Mouse (Mus musculus): ENCODE measurements around the gene Adgrv1. TPM values are rescaled to one million over a fixed set of nuclear protein-coding genes. Genes with fewer than 3 reads are reported as not detected.
A peak's percentile ranks its signal among the peaks of the same experiment; 100 is the strongest.

The Adgrv1 gene
- polyA plus RNA-seq, 1 experiment from 2014 or later = 1.5 TPM

DNA sequence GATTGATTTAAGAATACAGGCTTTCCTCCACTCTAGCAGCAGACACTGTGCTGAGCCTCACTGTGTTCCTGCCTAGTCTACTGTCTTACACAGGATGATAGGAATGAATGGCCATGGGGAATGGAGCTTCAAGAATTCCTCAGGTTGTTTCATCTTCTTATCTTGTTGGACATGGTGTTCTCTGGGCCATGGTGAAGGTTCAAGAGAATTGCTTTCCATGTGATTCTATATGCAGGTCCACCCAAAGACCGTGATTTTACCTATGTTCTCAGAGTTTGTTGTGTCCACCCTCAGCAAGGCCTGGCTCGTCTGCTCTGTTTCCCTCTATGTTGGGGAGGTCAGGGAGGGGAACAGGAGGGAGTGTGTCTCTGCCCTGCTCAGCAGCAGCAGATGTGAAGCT, 26.0 kb downstream of the Adgrv1 start:
- H3K27ac ChIP-seq (ENCODE audit: poor library complexity, severe bottlenecking) = no peak overlapping the region
- no peaks in the 10 kb centered on the region for H3K36me3 ChIP-seq
- 68% methylated on average over 2 of the region's 2 CpGs for whole genome bisulfite sequencing
- no peak overlapping the region for H3K9ac ChIP-seq
- no peak overlapping the region for H3K4me2 ChIP-seq
- H3K9me3 ChIP-seq (replicated peaks) = no peaks in the 10 kb centered on the region
- H3K4me1 ChIP-seq (replicated peaks) = no peaks in the 10 kb centered on the region
- no peak for ATAC-seq (ENCODE audit: insufficient number of reproducible peaks, low FRiP score)
- H3K27me3 ChIP-seq (replicated peaks) = no peaks in the 10 kb centered on the region
- no peak overlapping the region for H3K4me3 ChIP-seq

- no peak overlapping the region for H3K4me3 ChIP-seq
- WGBS = 83% methylated on average over 9 of the region's 9 CpGs
- ATAC-seq (ENCODE audit: insufficient number of reproducible peaks, low FRiP score) = no peak
These were observed 35.9 kb downstream of the Adgrv1 start for GRCm38 (mm10) chr13:81596910-81597607.

GRCm38 (mm10) chr13:81578692-81579091, 54.3 kb downstream of the Adgrv1 start:
- Histone ChIP-seq H3K36me3 (no peaks in the 10 kb centered on the region), H3K4me2 (no peak overlapping the region), H3K27ac (ENCODE audit: poor library complexity, severe bottlenecking) (no peak overlapping the region), H3K9ac (no peak overlapping the region), H3K4me3 (no peak overlapping the region), H3K27me3 (replicated peaks) (no peaks in the 10 kb centered on the region), H3K4me1 (replicated peaks) (peaks cover 3% of the 10 kb centered on the region; the same call in 1 of the 2 replicates), H3K9me3 (replicated peaks) (peaks cover 5% of the 10 kb centered on the region; the same call in 1 of the 2 replicates)
- WGBS = 59% methylated on average over 8 of the region's 8 CpGs
- ATAC-seq (ENCODE audit: insufficient number of reproducible peaks, low FRiP score) = no peak

More at GRCm38 (mm10) chr13:81596910-81597607, 35.9 kb downstream of the Adgrv1 start:
- no peaks in the 10 kb centered on the region for H3K9me3 ChIP-seq (replicated peaks)
- H3K36me3 ChIP-seq = no peaks in the 10 kb centered on the region
- H3K4me2 ChIP-seq = no peak overlapping the region
- H3K9ac ChIP-seq = no peak overlapping the region
- no peaks in the 10 kb centered on the region for H3K27me3 ChIP-seq (replicated peaks)
- no peak overlapping the region for H3K27ac ChIP-seq (ENCODE audit: poor library complexity, severe bottlenecking)
- no peaks in the 10 kb centered on the region for H3K4me1 ChIP-seq (replicated peaks)

GRCm38 (mm10) chr13:81570241-81570821, 62.6 kb downstream of the Adgrv1 start:
- no peak overlapping the region for H3K27ac ChIP-seq (ENCODE audit: poor library complexity, severe bottlenecking)
- no peaks in the 10 kb centered on the region for H3K36me3 ChIP-seq
- H3K4me3 ChIP-seq = no peak overlapping the region
- peak overlapping the region; percentile 47 for H3K4me2 ChIP-seq
- 61% methylated on average over 12 of the region's 12 CpGs for WGBS
- peak; percentile 51; the same call in 1 of the 2 replicates for ATAC-seq (ENCODE audit: insufficient number of reproducible peaks, low FRiP score)
- no peaks in the 10 kb centered on the region for H3K27me3 ChIP-seq (replicated peaks)
- no peak overlapping the region for H3K9ac ChIP-seq
- peaks cover 5% of the 10 kb centered on the region for H3K4me1 ChIP-seq (replicated peaks)
- no peaks in the 10 kb centered on the region for H3K9me3 ChIP-seq (replicated peaks)

DNA sequence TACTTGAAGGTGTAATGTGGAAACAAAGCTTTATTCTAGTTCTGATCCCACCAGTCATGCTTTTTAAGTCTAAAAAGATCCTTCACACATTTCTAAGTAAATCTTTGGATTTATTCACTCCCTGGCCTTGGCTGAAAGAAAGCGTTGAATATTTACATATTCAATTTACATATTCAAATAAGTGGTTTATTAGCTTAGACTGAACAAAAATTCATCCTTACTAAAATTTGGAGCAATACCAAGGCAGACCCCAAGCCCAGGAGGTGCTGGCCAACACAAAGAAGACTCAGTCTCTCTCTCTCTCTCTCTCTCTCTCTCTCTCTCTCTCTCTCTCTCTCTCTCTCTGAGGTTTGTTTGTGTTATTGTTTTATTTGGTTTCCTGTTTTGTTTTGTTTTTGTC, 82.9 kb downstream of the Adgrv1 start:
- no peak for ATAC-seq (ENCODE audit: insufficient number of reproducible peaks, low FRiP score)
- Histone ChIP-seq H3K27me3 (replicated peaks) (no peaks in the 10 kb centered on the region), H3K4me3 (no peak overlapping the region), H3K27ac (ENCODE audit: poor library complexity, severe bottlenecking) (no peak overlapping the region), H3K4me1 (replicated peaks) (no peaks in the 10 kb centered on the region), H3K4me2 (no peak overlapping the region), H3K9ac (no peak overlapping the region), H3K9me3 (replicated peaks) (no peaks in the 10 kb centered on the region), H3K36me3 (no peaks in the 10 kb centered on the region)
- 63% methylated on average over 1 of the region's 1 CpGs for WGBS

GRCm38 (mm10) chr13:81534916-81535315, 98.0 kb downstream of the Adgrv1 start:
- no peak overlapping the region for H3K27ac ChIP-seq (ENCODE audit: poor library complexity, severe bottlenecking)
- no peak overlapping the region for H3K4me2 ChIP-seq
- WGBS = 75% methylated on average over 2 of the region's 2 CpGs
- no peak overlapping the region for H3K4me3 ChIP-seq
- no peaks in the 10 kb centered on the region for H3K4me1 ChIP-seq (replicated peaks)
- H3K9ac ChIP-seq = no peak overlapping the region
- H3K27me3 ChIP-seq (replicated peaks) = no peaks in the 10 kb centered on the region
- ATAC-seq (ENCODE audit: insufficient number of reproducible peaks, low FRiP score) = no peak
- H3K36me3 ChIP-seq = no peaks in the 10 kb centered on the region
- H3K9me3 ChIP-seq (replicated peaks) = no peaks in the 10 kb centered on the region

GRCm38 (mm10) chr13:81526687-81527086, 106.3 kb downstream of the Adgrv1 start:
- Histone ChIP-seq H3K27ac (ENCODE audit: poor library complexity, severe bottlenecking) (no peak overlapping the region), H3K4me3 (no peak overlapping the region), H3K9ac (no peak overlapping the region), H3K36me3 (no peaks in the 10 kb centered on the region), H3K27me3 (replicated peaks) (no peaks in the 10 kb centered on the region), H3K4me2 (no peak overlapping the region), H3K4me1 (replicated peaks) (no peaks in the 10 kb centered on the region), H3K9me3 (replicated peaks) (no peaks in the 10 kb centered on the region)
- no peak for ATAC-seq (ENCODE audit: insufficient number of reproducible peaks, low FRiP score)
- 48% methylated on average over 4 of the region's 4 CpGs for WGBS

- no peak overlapping the region for H3K4me3 ChIP-seq
- no peaks in the 10 kb centered on the region for H3K9me3 ChIP-seq (replicated peaks)
- H3K27ac ChIP-seq (ENCODE audit: poor library complexity, severe bottlenecking) = no peak overlapping the region
- H3K9ac ChIP-seq = no peak overlapping the region
- no peak overlapping the region for H3K4me2 ChIP-seq
- 71% methylated on average over 7 of the region's 7 CpGs for WGBS
- H3K36me3 ChIP-seq = no peaks in the 10 kb centered on the region
- peaks cover 4% of the 10 kb centered on the region; the same call in 1 of the 2 replicates for H3K4me1 ChIP-seq (replicated peaks)
- no peaks in the 10 kb centered on the region for H3K27me3 ChIP-seq (replicated peaks)
- no peak for ATAC-seq (ENCODE audit: insufficient number of reproducible peaks, low FRiP score)
These were observed 122.8 kb downstream of the Adgrv1 start for GRCm38 (mm10) chr13:81510142-81510541.

- H3K4me3 ChIP-seq = no peak overlapping the region
- H3K4me2 ChIP-seq = no peak overlapping the region
- WGBS = 68% methylated on average over 3 of the region's 3 CpGs
- no peak for ATAC-seq (ENCODE audit: insufficient number of reproducible peaks, low FRiP score)
- no peak overlapping the region for H3K9ac ChIP-seq
- no peaks in the 10 kb centered on the region; the same call in 1 of the 2 replicates for H3K4me1 ChIP-seq (replicated peaks)
- no peaks in the 10 kb centered on the region for H3K9me3 ChIP-seq (replicated peaks)
- H3K27ac ChIP-seq (ENCODE audit: poor library complexity, severe bottlenecking) = no peak overlapping the region
- no peaks in the 10 kb centered on the region for H3K36me3 ChIP-seq
- no peaks in the 10 kb centered on the region for H3K27me3 ChIP-seq (replicated peaks)
These were observed 135.9 kb downstream of the Adgrv1 start for GRCm38 (mm10) chr13:81497035-81497434.

GRCm38 (mm10) chr13:81491971-81492370, 141.0 kb downstream of the Adgrv1 start:
- Histone ChIP-seq H3K9me3 (replicated peaks) (no peaks in the 10 kb centered on the region), H3K9ac (no peak overlapping the region), H3K4me2 (no peak overlapping the region), H3K4me1 (replicated peaks) (peaks cover 3% of the 10 kb centered on the region), H3K36me3 (no peaks in the 10 kb centered on the region), H3K27me3 (replicated peaks) (no peaks in the 10 kb centered on the region), H3K4me3 (no peak overlapping the region), H3K27ac (ENCODE audit: poor library complexity, severe bottlenecking) (no peak overlapping the region)
- 68% methylated on average over 7 of the region's 7 CpGs for WGBS
- ATAC-seq (ENCODE audit: insufficient number of reproducible peaks, low FRiP score) = no peak

GRCm38 (mm10) chr13:81486980-81487379, 146.0 kb downstream of the Adgrv1 start:
- Histone ChIP-seq H3K4me3 (no peak overlapping the region), H3K4me1 (replicated peaks) (peaks cover 3% of the 10 kb centered on the region; the same call in 1 of the 2 replicates), H3K27me3 (replicated peaks) (no peaks in the 10 kb centered on the region), H3K9me3 (replicated peaks) (no peaks in the 10 kb centered on the region), H3K9ac (no peak overlapping the region), H3K36me3 (no peaks in the 10 kb centered on the region), H3K4me2 (no peak overlapping the region), H3K27ac (ENCODE audit: poor library complexity, severe bottlenecking) (no peak overlapping the region)
- no peak for ATAC-seq (ENCODE audit: insufficient number of reproducible peaks, low FRiP score)
